Mouse (Mus musculus): ENCODE measurements around the gene Dmrt1. TPM values are rescaled to one million over a fixed set of nuclear protein-coding genes. Genes with fewer than 3 reads are reported as not detected.

Gene Dmrt1
- total and polyA plus RNA-seq, 2 experiments from 2014 or later = not detected

DNA sequence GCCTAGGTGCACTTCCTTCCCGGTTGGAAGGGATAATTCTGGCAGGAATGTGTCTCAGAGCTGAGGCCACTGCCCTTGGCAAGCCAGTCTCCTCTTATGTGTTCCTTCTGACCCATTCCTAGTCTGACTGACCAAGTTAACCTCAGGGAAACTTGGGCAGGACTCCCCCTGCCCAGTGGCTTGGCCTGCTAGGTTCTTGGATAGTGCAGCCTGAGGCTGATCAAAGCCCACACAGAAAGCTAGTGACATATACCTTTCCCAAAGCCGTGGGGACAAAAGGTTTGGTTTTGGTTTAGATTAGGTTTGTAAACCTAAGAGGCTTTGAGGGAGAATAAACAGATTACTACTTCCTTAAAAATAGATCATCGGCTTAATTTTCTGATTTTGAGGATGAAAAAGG is 141.7 kb downstream of the Dmrt1 start:
- Histone ChIP-seq H3K9ac (no peak overlapping the region), H3K27ac (ENCODE audit: low read depth, low read length) (no peak overlapping the region), H3K4me2 (ENCODE audit: low read depth) (no peak overlapping the region), H3K4me3 (ENCODE audit: low read depth, low read length) (no peak overlapping the region), H3K27me3 (ENCODE audit: insufficient read depth, low read length) (no peaks in the 10 kb centered on the region), H3K9me3 (ENCODE audit: low read length) (no peaks in the 10 kb centered on the region), H3K36me3 (ENCODE audit: insufficient read depth) (no peaks in the 10 kb centered on the region), H3K4me1 (ENCODE audit: insufficient read depth) (no peaks in the 10 kb centered on the region)
- no peak for TF ChIP-seq CTCF (IDR thresholded peaks at IDR 0.05; ENCODE audit: low read depth)
- no peak for DNase-seq
- no peak for ATAC-seq
- WGBS = 79% methylated on average over 3 of the region's 3 CpGs

DNA sequence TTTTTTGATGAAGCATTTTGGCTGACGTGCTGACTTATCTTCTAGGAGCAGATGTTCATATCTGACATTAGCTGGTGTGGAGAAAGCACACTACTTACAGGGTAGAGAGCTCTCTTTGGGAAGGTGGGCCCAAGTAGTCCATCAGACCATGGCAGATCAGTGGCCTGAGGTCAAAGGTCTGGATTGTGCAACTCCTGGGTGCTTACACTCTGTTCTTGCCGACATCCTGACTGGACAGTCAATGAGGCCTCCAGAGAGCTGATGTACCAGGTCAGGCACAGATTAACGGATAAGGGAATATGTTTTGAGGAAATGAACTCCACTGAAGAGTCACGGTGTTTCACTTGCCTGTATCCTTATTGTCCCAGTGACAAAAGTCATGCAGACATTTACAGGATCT is 143.3 kb downstream of the Dmrt1 start:
- Histone ChIP-seq H3K9ac (no peak overlapping the region), H3K9me3 (ENCODE audit: low read length) (no peaks in the 10 kb centered on the region), H3K4me1 (ENCODE audit: insufficient read depth) (no peaks in the 10 kb centered on the region), H3K4me3 (ENCODE audit: low read depth, low read length) (no peak overlapping the region), H3K27ac (ENCODE audit: low read depth, low read length) (no peak overlapping the region), H3K27me3 (ENCODE audit: insufficient read depth, low read length) (no peaks in the 10 kb centered on the region), H3K36me3 (ENCODE audit: insufficient read depth) (no peaks in the 10 kb centered on the region), H3K4me2 (ENCODE audit: low read depth) (no peak overlapping the region)
- TF ChIP-seq CTCF (IDR thresholded peaks at IDR 0.05; ENCODE audit: low read depth) = no peak
- 79% methylated on average over 4 of the region's 4 CpGs for WGBS
- no peak for DNase-seq
- ATAC-seq = no peak

DNA sequence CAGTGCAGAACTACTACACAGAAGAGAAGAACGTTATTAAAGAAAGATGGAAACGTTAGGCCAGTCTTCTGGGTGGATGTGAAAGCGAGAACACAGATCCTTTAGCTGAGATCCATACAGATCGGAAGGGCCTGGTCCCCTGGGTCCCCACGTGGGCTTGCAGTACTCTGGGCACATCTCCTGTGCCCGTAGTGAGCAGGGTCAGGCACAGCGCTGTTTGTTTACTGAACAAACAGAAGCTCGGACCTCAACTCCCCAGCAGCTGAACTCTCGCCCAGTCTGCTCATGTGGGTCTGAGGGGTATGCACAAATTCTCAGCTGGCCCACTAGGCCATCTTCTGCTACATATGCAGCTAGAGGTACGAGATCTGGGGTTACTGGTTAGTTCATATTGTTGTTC is 145.1 kb downstream of the Dmrt1 start:
- no peak for TF ChIP-seq CTCF (IDR thresholded peaks at IDR 0.05; ENCODE audit: low read depth)
- DNase-seq (no peak), ATAC-seq (no peak)
- WGBS = 78% methylated on average over 10 of the region's 10 CpGs
- no peak overlapping the region for H3K4me3 ChIP-seq (ENCODE audit: low read depth, low read length)
- no peak overlapping the region for H3K27ac ChIP-seq (ENCODE audit: low read depth, low read length)
- H3K4me2 ChIP-seq (ENCODE audit: low read depth) = no peak overlapping the region
- no peaks in the 10 kb centered on the region for H3K9me3 ChIP-seq (ENCODE audit: low read length)
- H3K36me3 ChIP-seq (ENCODE audit: insufficient read depth) = no peaks in the 10 kb centered on the region
- H3K4me1 ChIP-seq (ENCODE audit: insufficient read depth) = no peaks in the 10 kb centered on the region
- H3K27me3 ChIP-seq (ENCODE audit: insufficient read depth, low read length) = no peaks in the 10 kb centered on the region
- no peak overlapping the region for H3K9ac ChIP-seq

DNA sequence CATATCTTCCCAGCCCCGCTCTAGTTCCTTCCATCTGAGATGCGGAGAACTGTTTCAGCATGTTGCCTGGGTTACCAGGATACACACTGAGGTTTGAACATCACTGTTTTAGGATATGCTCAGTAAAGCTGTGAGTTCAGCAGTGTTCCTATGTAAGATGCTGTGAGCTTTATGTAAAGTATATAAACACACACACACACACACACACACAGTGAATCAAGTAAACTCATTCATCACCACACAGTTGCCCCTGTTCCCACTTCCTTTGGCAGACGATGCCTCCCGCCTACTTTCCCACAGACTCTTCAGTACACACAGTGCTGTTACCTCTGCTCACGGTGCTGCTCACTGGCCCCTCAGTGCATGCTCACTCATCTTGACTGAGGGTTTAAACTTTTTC is 147.1 kb downstream of the Dmrt1 start:
- Histone ChIP-seq H3K36me3 (ENCODE audit: insufficient read depth) (no peaks in the 10 kb centered on the region), H3K9me3 (ENCODE audit: low read length) (no peaks in the 10 kb centered on the region), H3K4me1 (ENCODE audit: insufficient read depth) (no peaks in the 10 kb centered on the region), H3K4me2 (ENCODE audit: low read depth) (no peak overlapping the region), H3K27ac (ENCODE audit: low read depth, low read length) (no peak overlapping the region), H3K4me3 (ENCODE audit: low read depth, low read length) (no peak overlapping the region), H3K9ac (no peak overlapping the region), H3K27me3 (ENCODE audit: insufficient read depth, low read length) (no peaks in the 10 kb centered on the region)
- TF ChIP-seq CTCF (IDR thresholded peaks at IDR 0.05; ENCODE audit: low read depth) = no peak
- ATAC-seq = peak; percentile 71
- peak; percentile 39 for DNase-seq
- WGBS = 57% methylated on average over 5 of the region's 5 CpGs

Other genes with a start within 250 kb of the Dmrt1 start
- gene Dmrt3, start 104.7 kb downstream of the Dmrt1 start, total RNA-seq (2014; rRNA removed) = 1.5 and 1.8 TPM in 2 replicates
- 1.5 and 2.1 TPM in 2 replicates for gene Dmrt3, start 104.7 kb downstream of the Dmrt1 start, polyA plus RNA-seq (2015; fragmentation: Nextera tagmentation; extraction: Ambion mirVana)
- gene Dmrt2, start 166.8 kb downstream of the Dmrt1 start, total RNA-seq (2014; rRNA removed) = 2.6 and 3.5 TPM in 2 replicates
- 1.8 and 2.1 TPM in 2 replicates for gene Dmrt2, start 166.8 kb downstream of the Dmrt1 start, polyA plus RNA-seq (2015; fragmentation: Nextera tagmentation; extraction: Ambion mirVana)